Mouse (Mus musculus) forebrain, postnatal 0 days (tissue): Measurements from ENCODE around the gene Adipoq. TPM values are rescaled to one million over a fixed set of nuclear protein-coding genes. Genes with fewer than 3 reads are reported as not detected.

ENCODE experiments used
- ATAC-seq: fragments of 200-750 bp; cut with Nextera tagmentation; 2 replicates; pipeline ENCODE4 v1.8.0; 2017; ENCODE audit warnings: mild to moderate bottlenecking, moderate library complexity
- DNase-seq: peaks from one replicate; pipeline ENCODE4 v3.0.0-alpha.2; 2015
- H3K27ac ChIP-seq: fragments of 300-500 bp; sonication (generic); 2 replicates; pipeline ENCODE4 v1.5.1; 2014; ENCODE audit warnings: low read depth, mild to moderate bottlenecking, antibody characterized with exemption, low read length, moderate library complexity, mixed read lengths
- H3K27me3 ChIP-seq: fragments of 300-500 bp; sonication (generic); 2 replicates; pipeline ENCODE4 v1.6.1; 2014; ENCODE audit warnings: mild to moderate bottlenecking, low read length, mixed read lengths; ENCODE audit not compliant: insufficient read depth
- H3K36me3 ChIP-seq: fragments of 300-500 bp; sonication (generic); 2 replicates; pipeline ENCODE4 v1.6.1; 2014; ENCODE audit warnings: mild to moderate bottlenecking, moderate library complexity; ENCODE audit not compliant: insufficient read depth
- H3K4me1 ChIP-seq: fragments of 300-500 bp; sonication (generic); 2 replicates; pipeline ENCODE4 v1.6.1; 2014; ENCODE audit warnings: antibody characterized with exemption; ENCODE audit not compliant: insufficient read depth
- H3K4me2 ChIP-seq: fragments of 300-500 bp; sonication (generic); 2 replicates; pipeline ENCODE4 v1.6.1; 2014; ENCODE audit warnings: low read depth, mild to moderate bottlenecking, moderate library complexity
- H3K4me3 ChIP-seq: fragments of 300-500 bp; sonication (generic); 2 replicates; pipeline ENCODE4 v1.5.1; 2014; ENCODE audit warnings: low read depth, low read length, mixed read lengths
- H3K9ac ChIP-seq: fragments of 300-500 bp; sonication (generic); 2 replicates; pipeline ENCODE4 v1.6.1; 2014; ENCODE audit warnings: mild to moderate bottlenecking
- H3K9me3 ChIP-seq: fragments of 300-500 bp; sonication (generic); 2 replicates; pipeline ENCODE4 v1.6.1; 2016; ENCODE audit warnings: low read length
- CTCF ChIP-seq: sonication (generic); IDR thresholded peaks from 2 replicates; pipeline ENCODE4 v1.5.1; 2016; ENCODE audit warnings: antibody characterized with exemption, control low read depth, low read depth
- WGBS: fragments of 180-500 bp; shearing (Covaris S2); extraction: QIAGEN DNeasy Blood & Tissue Kit; methylation state at CpG from one replicate; pipeline ENCODE4 v1.1.7; 2014; 5-methylcytosine and 5-hydroxymethylcytosine counted together
- polyA plus RNA-seq: library from polyadenylated mRNA; unstranded; fragments of >200 nt; fragmentation: Nextera tagmentation; extraction: Ambion mirVana; gene quantifications from 2 replicates; pipeline ENCODE4 v1.2.1, GENCODE M21; 2015
- total RNA-seq: library from RNA; depleted of rRNA; stranded (reverse); fragments of >200 nt; gene quantifications from 2 replicates; pipeline ENCODE4 v1.2.3, GENCODE M21; 2014

The Adipoq gene
- total and polyA plus RNA-seq, 2 experiments from 2014 or later = 0.52 TPM; not detected in 1

DNA sequence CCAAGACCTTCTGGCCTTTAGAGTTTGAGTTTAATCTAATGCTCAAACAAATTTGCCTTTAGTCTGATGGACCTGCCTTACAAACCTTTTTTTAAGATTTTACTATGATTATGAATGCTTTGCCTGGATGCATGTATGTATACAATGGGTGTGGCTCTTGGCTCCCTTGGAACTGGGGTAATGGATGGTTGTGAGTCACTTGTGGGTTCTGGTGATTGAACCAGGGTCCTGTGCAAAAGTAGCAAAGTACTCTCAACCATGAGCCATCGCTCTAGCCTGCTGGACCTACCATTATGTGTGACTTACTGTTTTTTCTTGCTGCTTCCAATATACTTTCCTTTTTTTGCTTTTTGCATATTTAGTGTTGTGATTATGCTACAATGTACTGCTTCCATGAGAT lies 14.0 kb upstream of the Adipoq start:
- H3K36me3 ChIP-seq = no peaks in the 10 kb centered on the region
- WGBS = 93% methylated on average over 1 of the region's 1 CpGs
- DNase-seq = no peak
- H3K4me3 ChIP-seq = no peak overlapping the region
- TF ChIP-seq CTCF = no peak
- no peak overlapping the region for H3K9ac ChIP-seq
- H3K4me2 ChIP-seq = no peak overlapping the region
- 0 out of 2 replicates have a peak, but pooled peaks cover 7% of the 10 kb centered on the region for H3K4me1 ChIP-seq
- H3K27me3 ChIP-seq = no peaks in the 10 kb centered on the region
- no peaks in the 10 kb centered on the region for H3K9me3 ChIP-seq
- H3K27ac ChIP-seq = no peak overlapping the region
- no peak for ATAC-seq

DNA sequence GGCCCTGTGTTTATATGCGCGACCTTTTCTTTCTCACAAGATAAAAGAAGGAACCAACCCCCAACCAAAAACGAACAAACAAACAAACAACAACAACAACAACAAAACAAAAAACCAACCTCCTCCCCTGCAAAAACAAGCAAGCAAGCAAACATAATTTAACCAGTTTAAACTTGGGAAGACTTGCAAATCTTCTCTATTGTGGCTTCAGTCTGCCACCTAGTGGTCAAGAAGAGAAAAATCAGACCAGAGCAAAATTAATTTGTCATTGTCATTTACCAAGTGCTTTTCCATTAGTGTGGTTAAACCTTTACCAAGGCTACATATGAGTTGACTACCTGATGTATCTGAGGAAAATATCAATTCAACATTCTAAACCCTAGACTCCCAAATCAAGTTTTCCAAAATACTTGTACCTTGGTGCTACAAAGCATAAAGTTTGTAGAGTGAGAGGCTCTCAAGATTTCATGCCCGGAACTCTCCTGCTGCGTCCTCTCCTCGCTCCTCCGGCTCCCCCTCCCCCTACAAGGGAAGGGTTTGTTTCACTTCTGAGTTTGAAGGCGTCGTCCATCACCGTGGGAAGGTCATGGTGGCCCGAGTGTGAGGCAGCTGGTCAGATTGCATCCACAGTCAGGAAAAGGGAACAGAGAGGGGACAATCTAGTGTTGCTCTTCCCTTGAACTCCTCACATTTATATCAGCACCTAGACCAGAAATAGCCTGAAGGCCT lies 10.8 kb upstream of the Adipoq start:
- no peaks in the 10 kb centered on the region for H3K4me1 ChIP-seq
- no peak overlapping the region for H3K27ac ChIP-seq
- ATAC-seq (peak; percentile 20; the same call in 1 of the 2 replicates), DNase-seq (peak; percentile 69)
- WGBS = 27% methylated on average over 11 of the region's 11 CpGs
- no peaks in the 10 kb centered on the region for H3K9me3 ChIP-seq
- no peak overlapping the region for H3K4me2 ChIP-seq
- no peak overlapping the region for H3K9ac ChIP-seq
- peak; percentile 81 for TF ChIP-seq CTCF
- H3K4me3 ChIP-seq = no peak overlapping the region
- no peaks in the 10 kb centered on the region for H3K36me3 ChIP-seq
- H3K27me3 ChIP-seq = no peaks in the 10 kb centered on the region

DNA sequence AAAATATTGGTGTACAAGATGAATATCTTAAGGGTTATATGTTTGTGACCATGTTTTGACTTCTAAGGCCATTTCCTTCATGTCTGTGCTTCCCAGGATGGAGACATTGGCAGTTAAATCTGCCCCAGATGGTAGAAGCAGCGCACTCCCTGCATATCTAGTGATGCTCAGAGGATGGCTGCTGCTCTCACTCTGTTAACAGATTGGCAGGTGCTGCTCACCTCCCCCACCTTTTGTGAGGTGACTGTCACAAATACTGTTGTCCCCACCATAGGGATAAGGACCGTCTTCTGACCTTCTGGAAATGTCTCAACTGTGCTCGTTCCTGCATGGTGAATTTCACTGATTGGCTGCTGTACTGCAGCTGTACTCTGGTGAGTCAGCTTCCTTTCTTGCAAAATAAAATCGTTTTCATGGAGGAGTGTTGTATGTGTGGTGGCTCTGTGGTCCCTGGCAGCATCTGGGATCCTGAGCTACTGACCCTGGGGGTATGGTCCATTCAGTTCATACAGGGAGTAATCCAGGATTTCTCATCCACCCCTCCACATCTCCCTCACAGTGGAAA lies 9.8 kb upstream of the Adipoq start:
- ATAC-seq (no peak), DNase-seq (no peak)
- TF ChIP-seq CTCF = no peak

DNA sequence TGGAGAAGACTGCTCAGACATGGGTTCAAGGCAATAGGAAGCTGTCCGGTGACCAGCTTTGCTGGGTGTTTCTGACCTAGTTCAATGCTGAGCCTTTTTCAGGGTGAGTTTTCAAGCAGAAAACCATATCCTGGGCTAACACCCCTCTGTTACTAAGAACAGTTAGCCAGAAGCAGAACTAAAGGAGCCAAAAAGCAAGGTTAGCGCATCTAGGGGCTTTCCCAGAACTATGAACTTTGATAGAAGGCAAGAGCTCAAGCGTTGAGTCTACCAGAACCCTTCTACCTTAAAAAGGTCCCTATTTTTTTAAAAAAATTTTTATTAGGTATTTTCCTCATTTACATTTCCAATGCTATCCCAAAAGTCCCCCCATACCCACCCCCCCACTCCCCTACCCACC lies 5.4 kb upstream of the Adipoq start:
- Histone ChIP-seq H3K36me3 (no peaks in the 10 kb centered on the region), H3K9ac (no peak overlapping the region), H3K27me3 (no peaks in the 10 kb centered on the region), H3K4me3 (no peak overlapping the region), H3K4me2 (no peak overlapping the region), H3K4me1 (no peaks in the 10 kb centered on the region), H3K27ac (no peak overlapping the region), H3K9me3 (no peaks in the 10 kb centered on the region)
- DNase-seq (no peak), ATAC-seq (no peak)
- TF ChIP-seq CTCF = no peak
- 92% methylated on average over 3 of the region's 3 CpGs for WGBS

More for the DNA sequence above, 9.8 kb upstream of the Adipoq start:
- no peak overlapping the region for H3K9ac ChIP-seq
- no peak overlapping the region for H3K4me2 ChIP-seq
- no peak overlapping the region for H3K27ac ChIP-seq
- H3K9me3 ChIP-seq = no peaks in the 10 kb centered on the region
- H3K36me3 ChIP-seq = no peaks in the 10 kb centered on the region
- WGBS = 62% methylated on average over 4 of the region's 4 CpGs
- no peak overlapping the region for H3K4me3 ChIP-seq
- H3K27me3 ChIP-seq = no peaks in the 10 kb centered on the region
- H3K4me1 ChIP-seq = no peaks in the 10 kb centered on the region

DNA sequence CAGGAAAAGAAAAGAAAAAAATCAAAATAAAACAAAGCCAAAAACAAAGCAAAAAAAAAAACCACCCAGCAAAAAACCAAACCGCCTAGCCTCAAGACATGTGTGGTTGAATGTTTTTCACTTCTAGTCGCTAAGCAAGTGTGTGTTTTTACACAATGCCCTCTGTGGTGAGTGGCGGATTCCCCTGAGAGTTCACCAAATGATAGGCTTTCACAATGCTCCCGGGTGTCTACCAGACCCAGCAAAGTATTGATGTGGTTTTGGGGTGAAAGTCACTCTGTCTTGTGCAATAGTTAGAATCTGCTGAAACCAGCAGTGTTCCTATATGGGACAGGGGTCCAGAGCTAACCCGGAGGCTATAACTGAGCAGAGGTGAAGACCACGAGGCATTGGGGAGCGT lies 2.0 kb upstream of the Adipoq start:
- H3K4me3 ChIP-seq = no peak overlapping the region
- no peaks in the 10 kb centered on the region for H3K4me1 ChIP-seq
- DNase-seq (no peak), ATAC-seq (no peak)
- no peak overlapping the region for H3K27ac ChIP-seq
- WGBS = 87% methylated on average over 7 of the region's 7 CpGs
- H3K9ac ChIP-seq = no peak overlapping the region
- no peak for TF ChIP-seq CTCF
- H3K4me2 ChIP-seq = no peak overlapping the region
- H3K36me3 ChIP-seq = no peaks in the 10 kb centered on the region
- H3K27me3 ChIP-seq = no peaks in the 10 kb centered on the region
- H3K9me3 ChIP-seq = no peaks in the 10 kb centered on the region

DNA sequence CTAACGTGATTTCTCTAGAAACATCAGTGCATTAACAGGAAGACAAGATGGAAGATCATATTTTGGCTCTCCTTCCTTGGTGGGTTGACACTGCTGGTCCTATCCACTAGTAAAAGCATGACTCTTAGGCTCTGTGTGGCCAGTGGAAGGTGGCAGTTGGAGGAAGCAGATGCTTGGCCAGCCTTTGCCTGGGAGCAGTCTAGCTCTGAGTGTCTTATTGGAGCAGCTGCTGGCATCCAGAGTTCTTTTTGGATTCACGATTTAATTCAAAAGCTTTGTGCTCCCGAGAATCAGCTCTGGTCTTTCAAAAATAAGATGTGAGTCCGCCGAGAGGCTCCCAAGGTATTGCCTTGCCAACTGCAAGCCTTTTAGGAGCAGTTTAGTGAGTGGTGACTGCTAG lies 1.1 kb upstream of the Adipoq start:
- ATAC-seq (no peak), DNase-seq (no peak)
- no peaks in the 10 kb centered on the region for H3K4me1 ChIP-seq
- no peaks in the 10 kb centered on the region for H3K27me3 ChIP-seq
- H3K9ac ChIP-seq = no peak overlapping the region
- no peaks in the 10 kb centered on the region for H3K9me3 ChIP-seq
- no peak overlapping the region for H3K4me3 ChIP-seq
- no peaks in the 10 kb centered on the region for H3K36me3 ChIP-seq
- WGBS = 50% methylated on average over 5 of the region's 5 CpGs
- H3K4me2 ChIP-seq = no peak overlapping the region
- no peak overlapping the region for H3K27ac ChIP-seq
- TF ChIP-seq CTCF = no peak

DNA sequence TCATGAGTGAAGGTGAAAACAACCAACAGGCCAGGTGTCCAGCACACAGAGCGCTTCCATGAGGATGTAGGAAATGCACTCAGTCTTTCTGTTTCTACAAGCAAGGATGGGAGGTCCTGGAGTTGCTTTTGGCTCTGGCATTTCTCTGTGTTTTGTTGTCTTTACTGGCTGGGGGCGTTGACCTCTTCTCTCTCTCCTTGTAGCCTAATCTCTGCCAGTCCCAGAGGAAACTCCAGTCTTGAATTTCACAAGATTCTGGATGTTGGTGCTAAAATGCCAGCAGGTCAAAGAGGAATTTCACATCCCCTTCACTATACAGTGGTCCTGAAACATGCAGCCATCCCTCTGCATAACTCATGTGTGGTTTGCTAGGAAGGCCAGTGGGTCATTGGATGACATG lies 2.6 kb downstream of the Adipoq start:
- Histone ChIP-seq H3K36me3 (no peaks in the 10 kb centered on the region), H3K4me2 (no peak overlapping the region), H3K4me1 (no peaks in the 10 kb centered on the region), H3K27ac (no peak overlapping the region), H3K9me3 (no peaks in the 10 kb centered on the region), H3K9ac (no peak overlapping the region), H3K27me3 (no peaks in the 10 kb centered on the region), H3K4me3 (no peak overlapping the region)
- DNase-seq = no peak
- 91% methylated on average over 2 of the region's 2 CpGs for WGBS
- TF ChIP-seq CTCF = no peak
- ATAC-seq = no peak
